Comparison of ENCODE assay signal across 25 mouse cellular contexts in the genomic region with DNA sequence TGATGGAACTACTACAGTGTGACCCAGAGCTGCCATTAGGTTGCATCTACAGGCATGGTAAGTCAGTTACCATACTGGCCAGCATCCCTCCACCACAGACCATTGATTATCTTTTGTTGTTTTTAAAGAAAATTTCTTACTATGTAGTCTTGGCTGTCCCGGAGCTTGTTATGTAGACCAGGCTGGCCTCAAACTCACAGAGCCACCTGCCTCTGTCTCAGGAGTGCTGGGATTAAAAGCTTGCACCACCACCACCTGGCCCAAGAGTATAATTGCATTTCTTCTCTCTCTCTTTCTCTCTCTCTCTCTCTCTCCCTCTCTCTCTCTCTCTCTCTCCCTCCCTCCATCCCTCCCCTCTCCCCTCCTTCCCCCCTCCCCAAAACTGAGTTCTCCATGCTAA. TPM values are rescaled to one million over a fixed set of nuclear protein-coding genes. Genes with fewer than 3 reads are reported as not detected.
DNase-seq lines count a peak whose midpoint lies in the region; ATAC-seq and TF ChIP-seq lines count a peak whose summit lies in the region.
"Had no signal": no experiment of that assay in that cellular context is flagged by ENCODE, and none has a peak within 500 bp of the region (broad histone marks: within the 10 kb centered on the region; RNA-seq: fewer than 3 reads in every experiment).

No protein-coding gene starts in this region.

- H3K9ac ChIP-seq in midbrain, embryonic 16.5 days (ENCODE audit: low read depth, low read length): no peak overlapping the region
- H3K9ac ChIP-seq in hindbrain, embryonic 11.5 days (ENCODE audit: low read depth, low read length): no peak overlapping the region
- H3K9ac ChIP-seq in hindbrain, postnatal 0 days (replicated peaks; ENCODE audit: low read length): no peak overlapping the region
- H3K9ac ChIP-seq in neural tube, embryonic 15.5 days (replicated peaks): no peak overlapping the region

- H3K27ac ChIP-seq in midbrain, embryonic 10.5 days (replicated peaks): peak overlapping the region; percentile 89
- H3K27ac ChIP-seq in midbrain, embryonic 16.5 days (ENCODE audit: low read length): no peak overlapping the region
- H3K27ac ChIP-seq in hindbrain, embryonic 11.5 days (ENCODE audit: low read depth, low read length): peak overlapping the region; percentile 60; the same call in 1 of the 2 replicates
- 0 out of 2 replicates have a peak overlapping the region, but pooled peaks have one; percentile 48 for H3K27ac ChIP-seq in hindbrain, postnatal 0 days
- H3K27ac ChIP-seq in neural tube, embryonic 15.5 days (replicated peaks): 0 out of 2 replicates have a peak overlapping the region, but pooled peaks have one; percentile 20

- no peak for TF ChIP-seq CTCF in hindbrain, postnatal 0 days (IDR thresholded peaks at IDR 0.05; ENCODE audit: low read depth)

- no peak for ATAC-seq in midbrain, embryonic 16.5 days
- peak; percentile 29 for ATAC-seq in hindbrain, embryonic 11.5 days (ENCODE audit: low FRiP score)
- no peak; the same call in 1 of the 2 replicates for ATAC-seq in hindbrain, postnatal 0 days
- ATAC-seq in neural tube, embryonic 15.5 days (ENCODE audit: low FRiP score): no peak
- ATAC-seq: inflammation-experienced regulatory T-cells, adult 6 months had no signal

- H3K4me2 ChIP-seq in midbrain, embryonic 16.5 days (ENCODE audit: low read length): no peak overlapping the region
- H3K4me2 ChIP-seq in hindbrain, embryonic 11.5 days (replicated peaks; ENCODE audit: low read depth, low read length): no peak overlapping the region
- no peak overlapping the region for H3K4me2 ChIP-seq in hindbrain, postnatal 0 days (ENCODE audit: low read depth, low read length)
- no peak overlapping the region for H3K4me2 ChIP-seq in neural tube, embryonic 15.5 days

- H3K4me1 ChIP-seq in midbrain, embryonic 10.5 days: peaks cover 31% of the 10 kb centered on the region
- H3K4me1 ChIP-seq in midbrain, embryonic 16.5 days (ENCODE audit: control insufficient read depth, insufficient read depth, low read length): peaks cover 6% of the 10 kb centered on the region; the same call in 1 of the 2 replicates
- H3K4me1 ChIP-seq in hindbrain, embryonic 11.5 days (replicated peaks; ENCODE audit: control insufficient read depth, insufficient read depth, low read length): no peaks in the 10 kb centered on the region; the same call in 1 of the 2 replicates
- H3K4me1 ChIP-seq in hindbrain, postnatal 0 days (ENCODE audit: insufficient read depth, low read length): peaks cover 5% of the 10 kb centered on the region
- peaks cover 16% of the 10 kb centered on the region for H3K4me1 ChIP-seq in neural tube, embryonic 15.5 days

- no peaks in the 10 kb centered on the region for H3K27me3 ChIP-seq in midbrain, embryonic 10.5 days (ENCODE audit: low read depth, poor library complexity, severe bottlenecking)
- no peaks in the 10 kb centered on the region for H3K27me3 ChIP-seq in midbrain, embryonic 16.5 days (ENCODE audit: control insufficient read depth, insufficient read depth, low read depth, low read length)
- no peaks in the 10 kb centered on the region for H3K27me3 ChIP-seq in hindbrain, embryonic 11.5 days (ENCODE audit: control insufficient read depth, insufficient read depth, low read length)
- no peaks in the 10 kb centered on the region for H3K27me3 ChIP-seq in hindbrain, postnatal 0 days (ENCODE audit: insufficient read depth, low read length)
- no peaks in the 10 kb centered on the region for H3K27me3 ChIP-seq in neural tube, embryonic 15.5 days (replicated peaks)

- no peak overlapping the region for H3K4me3 ChIP-seq in midbrain, embryonic 10.5 days
- no peak overlapping the region for H3K4me3 ChIP-seq in midbrain, embryonic 16.5 days (ENCODE audit: low read depth, low read length)
- no peak overlapping the region for H3K4me3 ChIP-seq in hindbrain, embryonic 11.5 days (ENCODE audit: low read depth, low read length)
- no peak overlapping the region for H3K4me3 ChIP-seq in hindbrain, postnatal 0 days (ENCODE audit: low read length)
- no peak overlapping the region for H3K4me3 ChIP-seq in neural tube, embryonic 15.5 days (replicated peaks)

- no peaks in the 10 kb centered on the region for H3K36me3 ChIP-seq in midbrain, embryonic 10.5 days
- H3K36me3 ChIP-seq in midbrain, embryonic 16.5 days (ENCODE audit: control insufficient read depth, insufficient read depth, low read length): no peaks in the 10 kb centered on the region
- H3K36me3 ChIP-seq in hindbrain, embryonic 11.5 days (ENCODE audit: control insufficient read depth, insufficient read depth, low read length): no peaks in the 10 kb centered on the region
- H3K36me3 ChIP-seq in hindbrain, postnatal 0 days (ENCODE audit: insufficient read depth, low read length): no peaks in the 10 kb centered on the region
- H3K36me3 ChIP-seq in neural tube, embryonic 15.5 days: no peaks in the 10 kb centered on the region
- H3K36me3 ChIP-seq: G1E; heart, embryonic 10.5 days had no signal

- WGBS in midbrain, embryonic 10.5 days: 77% methylated on average over 1 of the region's 1 CpGs
- WGBS in midbrain, embryonic 16.5 days: 69% methylated on average over 1 of the region's 1 CpGs
- WGBS in hindbrain, embryonic 11.5 days: 88% methylated on average over 1 of the region's 1 CpGs
- WGBS in hindbrain, postnatal 0 days: 65% methylated on average over 1 of the region's 1 CpGs
- WGBS in neural tube, embryonic 15.5 days: 48% methylated on average over 1 of the region's 1 CpGs

- DNase-seq in midbrain, embryonic 10.5 days (ENCODE audit: low spot score): no peak
- DNase-seq in hindbrain, embryonic 11.5 days (ENCODE audit: low spot score): no peak
- no peak for DNase-seq in hindbrain, postnatal 0 days (ENCODE audit: low spot score)
- no peak for DNase-seq in cerebellum, postnatal 14 days
- DNase-seq in adrenal gland, adult 18-20 months (ENCODE audit: low spot score in 2 of 2): no peak
- DNase-seq in adrenal gland, adult 2 months: no peak
- DNase-seq: cerebellum, adult 11 months; cerebellum, postnatal 25 days; gastrocnemius, postnatal 25 days; heart, postnatal 14 days; lung, adult 2 months; lung, postnatal 4 days; right cerebral cortex, adult 18-20 months had no signal

- no peaks in the 10 kb centered on the region for H3K9me3 ChIP-seq in midbrain, embryonic 10.5 days (replicated peaks)
- no peaks in the 10 kb centered on the region for H3K9me3 ChIP-seq in midbrain, embryonic 16.5 days (replicated peaks; ENCODE audit: control insufficient read depth, low read length, poor library complexity, severe bottlenecking)
- no peaks in the 10 kb centered on the region for H3K9me3 ChIP-seq in hindbrain, embryonic 11.5 days (ENCODE audit: control insufficient read depth, low read length)
- no peaks in the 10 kb centered on the region for H3K9me3 ChIP-seq in hindbrain, postnatal 0 days (ENCODE audit: low read length)
- H3K9me3 ChIP-seq in neural tube, embryonic 15.5 days (replicated peaks): no peaks in the 10 kb centered on the region
- H3K9me3 ChIP-seq: G1E; heart, embryonic 10.5 days had no signal

RNA-seq across cellular contexts. Expression of a gene that starts 1.7 kb away (rescaled TPM):
- polyA plus RNA-seq in midbrain, embryonic 10.5 days (2016; fragmentation: Nextera tagmentation; extraction: Ambion mirVana): not detected in 2 replicates
- 0.11 TPM in 1 of 2 replicates, not detected in the other for polyA plus RNA-seq in midbrain, embryonic 16.5 days (2015; fragmentation: Nextera tagmentation; extraction: Ambion mirVana)
- not detected in 2 replicates for polyA plus RNA-seq in hindbrain, embryonic 11.5 days (2014; fragmentation: Nextera tagmentation; extraction: Ambion mirVana)
- total RNA-seq in hindbrain, postnatal 0 days (2014; rRNA removed): 0.16 TPM in 1 of 2 replicates, not detected in the other
- 0.16 and 0.24 TPM in 2 replicates for polyA plus RNA-seq in hindbrain, postnatal 0 days (2015; fragmentation: Nextera tagmentation; extraction: Ambion mirVana)
- 0.13 TPM in 1 of 2 replicates, not detected in the other for polyA plus RNA-seq in neural tube, embryonic 15.5 days (2015; fragmentation: Nextera tagmentation; extraction: Ambion mirVana)
- total RNA-seq in adrenal gland, adult 18-20 months (2021): not detected
- not detected for total RNA-seq in adrenal gland, adult 2 months (2021)
- polyA plus RNA-seq in adrenal gland, adult 2 months (2012; rRNA removed): 0.17 and 0.18 TPM in 2 replicates
- total RNA-seq: G1E; gastrocnemius, postnatal 25 days; heart, postnatal 14 days; layer of hippocampus, postnatal 25 days; left cerebral cortex, postnatal 36 days; liver, adult 2 months had no signal
- polyA plus RNA-seq: G1E; kidney, embryonic 14.5 days; liver, adult 2 months; stomach, embryonic 14.5 days had no signal

RNA-seq across cellular contexts. Expression of a gene that starts 1.8 kb away (rescaled TPM):
- polyA plus RNA-seq in midbrain, embryonic 10.5 days (2016; fragmentation: Nextera tagmentation; extraction: Ambion mirVana): 0.07 and 0.11 TPM in 2 replicates
- polyA plus RNA-seq in midbrain, embryonic 16.5 days (2015; fragmentation: Nextera tagmentation; extraction: Ambion mirVana): not detected in 2 replicates
- polyA plus RNA-seq in hindbrain, embryonic 11.5 days (2014; fragmentation: Nextera tagmentation; extraction: Ambion mirVana): 0.15 TPM in 1 of 2 replicates, not detected in the other
- not detected in 2 replicates for total RNA-seq in hindbrain, postnatal 0 days (2014; rRNA removed)
- not detected in 2 replicates for polyA plus RNA-seq in hindbrain, postnatal 0 days (2015; fragmentation: Nextera tagmentation; extraction: Ambion mirVana)
- polyA plus RNA-seq in neural tube, embryonic 15.5 days (2015; fragmentation: Nextera tagmentation; extraction: Ambion mirVana): not detected in 2 replicates
- not detected for total RNA-seq in adrenal gland, adult 18-20 months (2021)
- total RNA-seq in adrenal gland, adult 2 months (2021): not detected
- not detected in 2 replicates for polyA plus RNA-seq in adrenal gland, adult 2 months (2012; rRNA removed)
- total RNA-seq: gastrocnemius, postnatal 25 days; heart, postnatal 14 days; layer of hippocampus, postnatal 25 days; left cerebral cortex, postnatal 36 days; liver, adult 2 months had no signal
- polyA plus RNA-seq: frontal cortex, adult 2 months; G1E; heart, embryonic 10.5 days; inflammation-experienced regulatory T-cells, adult 6 months; kidney, embryonic 14.5 days; large intestine, adult 2 months; liver, adult 2 months; stomach, embryonic 14.5 days had no signal
